Mouse (Mus musculus) WW6 (cell line): Measurements from ENCODE around the gene Lipc.

Source experiments
- DNase-seq: peaks from one replicate; pipeline ENCODE4 v3.0.0-alpha.2; 2013; ENCODE audit warnings: low read depth, low spot score

Lipc gene

DNA sequence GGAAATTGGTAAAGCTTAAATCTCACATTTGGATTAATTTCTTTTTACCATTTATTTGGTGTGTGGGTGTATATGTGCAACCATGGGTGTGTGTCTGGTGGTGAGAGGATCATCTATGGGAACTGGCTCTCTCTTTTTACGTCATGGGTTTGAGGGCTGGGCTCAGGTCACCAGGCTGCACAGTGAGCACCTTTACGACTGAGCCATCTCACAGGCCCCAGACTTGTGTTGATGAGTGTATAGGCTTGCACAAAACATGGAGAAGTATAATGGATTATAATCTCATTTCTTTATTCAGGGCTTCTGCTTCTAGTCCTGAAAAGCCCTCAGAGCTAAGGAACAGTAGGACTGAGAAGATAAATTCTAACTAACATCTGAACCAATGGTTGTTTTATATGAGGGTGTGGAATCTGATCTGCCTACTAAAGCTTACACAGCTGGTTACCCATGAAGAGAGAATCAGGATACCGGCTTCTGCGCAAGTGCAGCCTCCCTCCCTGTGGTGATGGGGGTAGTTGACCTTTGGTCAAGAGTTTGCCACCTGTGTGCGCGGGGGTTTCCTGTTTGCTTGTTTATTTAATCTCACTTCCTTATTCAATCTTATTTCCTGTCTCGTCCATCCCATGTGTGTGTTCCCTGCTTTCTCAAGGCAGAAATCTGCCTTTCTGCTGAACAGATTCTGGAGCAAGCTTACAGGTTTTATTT lies 122.1 kb downstream of the Lipc start:
- DNase-seq, result no peak

DNA sequence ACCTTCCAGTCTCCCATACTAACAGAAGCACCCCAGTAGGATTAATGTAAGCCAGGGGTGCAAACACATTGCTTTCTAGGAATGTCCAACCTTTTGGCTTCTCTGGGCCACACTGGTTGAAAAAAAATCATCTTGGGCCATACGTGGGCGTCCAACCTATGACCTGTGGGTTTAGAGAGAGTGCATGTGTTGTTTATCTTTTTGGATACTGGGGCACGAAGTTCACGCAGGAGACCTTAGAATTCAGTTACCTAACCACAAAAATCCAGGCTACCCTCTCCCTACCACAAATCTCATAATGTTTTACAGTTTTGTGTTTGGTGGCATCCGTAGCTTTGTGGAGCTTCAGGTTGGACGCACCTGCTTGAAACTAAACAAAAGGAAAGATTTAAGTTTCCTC lies 124.1 kb downstream of the Lipc start:
- DNase-seq, result no peak

- DNase-seq, result no peak
These were observed 127.9 kb downstream of the Lipc start for GRCm38 (mm10) chr9:70824103-70824502.

GRCm38 (mm10) chr9:70818739-70819138 lies 133.3 kb downstream of the Lipc start:
- DNase-seq, result no peak

DNA sequence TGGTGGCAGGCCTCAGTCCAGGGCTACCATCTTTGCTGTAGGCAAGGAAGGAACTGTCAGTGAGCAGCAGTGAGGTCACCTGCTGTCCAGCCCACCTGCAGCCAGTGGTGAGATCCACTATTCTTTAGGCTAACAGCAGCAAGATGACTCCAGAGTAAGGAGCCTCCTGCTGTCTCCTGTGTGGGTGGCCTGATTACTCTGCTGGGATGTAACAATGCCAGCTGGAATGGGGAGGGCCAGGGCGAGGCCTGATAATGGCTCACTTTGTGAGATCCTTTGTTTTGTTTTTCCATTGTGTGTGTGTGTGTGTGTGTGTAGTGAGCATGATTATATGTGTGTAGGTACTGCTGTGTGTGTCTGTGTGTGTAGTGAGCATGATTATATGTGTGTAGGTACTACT lies 134.6 kb downstream of the Lipc start:
- DNase-seq, result peak; percentile 22

DNA sequence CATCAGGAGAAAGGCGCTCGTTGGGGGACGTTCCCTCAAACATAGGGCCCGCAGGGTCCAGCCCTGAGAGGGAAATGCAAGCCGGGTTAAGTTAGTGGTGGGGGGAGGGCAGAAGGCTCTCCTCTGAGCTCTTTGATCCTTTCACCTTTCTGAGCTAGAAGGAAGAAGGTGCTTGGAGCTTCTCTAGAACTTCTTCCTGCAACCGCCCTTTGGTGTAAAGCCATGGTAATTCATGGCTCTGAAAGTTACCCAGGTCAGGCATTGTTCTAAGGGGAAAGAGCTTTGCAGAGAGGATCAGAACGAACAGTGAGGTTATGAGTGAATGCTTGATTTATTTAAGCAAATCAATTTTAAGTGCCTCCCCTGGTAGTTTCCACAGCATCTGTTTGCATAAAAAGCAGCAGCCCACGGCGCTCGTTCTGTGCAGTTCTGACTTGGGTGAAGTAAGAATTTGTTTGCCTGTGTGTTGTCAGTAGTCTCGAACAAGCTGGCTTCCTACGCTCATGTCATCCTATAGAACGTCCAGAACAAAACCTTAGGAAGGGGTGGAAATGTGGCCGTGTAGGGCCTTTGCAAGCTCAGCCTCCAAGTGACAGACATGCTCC lies 135.2 kb downstream of the Lipc start:
- no peak for DNase-seq

DNA sequence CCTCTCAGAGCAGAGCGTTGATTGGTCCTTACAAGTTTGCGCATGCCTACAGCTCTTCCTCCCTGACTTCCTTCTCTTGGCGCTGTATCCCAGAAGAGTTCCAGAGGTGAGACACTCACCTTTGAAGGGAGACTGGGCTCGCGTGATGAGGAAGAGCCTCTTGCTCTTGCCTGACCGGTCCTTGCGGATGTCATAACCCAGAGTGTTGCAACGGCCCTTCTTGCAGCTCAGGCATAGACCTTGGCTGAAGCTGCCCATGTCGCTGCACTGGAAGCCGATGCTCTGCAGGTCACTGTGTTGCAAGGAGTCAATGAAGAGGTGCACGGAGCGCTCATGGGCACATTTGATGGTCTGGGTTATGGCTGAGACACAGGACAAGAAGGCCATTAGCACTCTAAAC lies 139.5 kb downstream of the Lipc start:
- DNase-seq, result no peak

DNA sequence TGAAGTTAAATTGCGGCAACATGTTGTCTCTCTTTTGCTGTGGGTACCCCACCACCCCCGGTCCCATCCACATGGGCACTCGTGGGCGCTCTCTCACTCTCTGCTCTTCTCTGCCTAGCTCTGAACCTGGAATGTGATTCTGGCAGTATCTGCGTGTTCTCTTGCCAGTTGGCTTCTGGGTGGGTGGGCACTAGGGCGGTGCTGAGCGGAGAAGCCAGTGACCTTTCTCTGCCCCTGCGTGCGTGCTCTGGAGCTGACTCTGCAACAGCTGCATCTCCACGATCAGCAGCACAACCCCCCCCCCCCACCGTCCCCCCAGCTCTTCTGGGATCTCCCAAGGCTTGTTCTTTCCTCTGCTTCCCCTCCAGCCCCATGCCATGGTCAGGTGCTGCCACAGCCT lies 144.3 kb downstream of the Lipc start:
- no peak for DNase-seq

DNA sequence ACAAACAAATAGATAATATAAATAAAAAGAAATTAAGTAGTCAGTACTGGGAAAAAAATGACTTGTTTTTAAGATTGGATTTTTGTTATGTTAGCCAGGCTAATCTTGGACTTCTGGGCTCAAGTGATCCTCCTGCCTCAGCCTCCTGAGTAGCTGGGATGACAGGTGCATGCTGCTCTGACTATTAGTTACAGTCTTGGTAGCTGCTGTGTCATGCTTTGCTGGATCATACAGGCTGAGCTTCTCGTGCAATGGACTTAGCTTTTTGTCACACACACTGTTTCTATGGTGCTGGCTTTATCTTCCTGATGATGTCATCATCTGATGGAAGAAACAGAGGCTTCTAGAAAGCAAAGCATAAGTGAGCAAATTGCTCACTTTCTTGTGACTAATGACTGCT lies 146.0 kb downstream of the Lipc start:
- DNase-seq, result no peak

GRCm38 (mm10) chr9:70802816-70803215 lies 149.2 kb downstream of the Lipc start:
- no peak for DNase-seq

DNA sequence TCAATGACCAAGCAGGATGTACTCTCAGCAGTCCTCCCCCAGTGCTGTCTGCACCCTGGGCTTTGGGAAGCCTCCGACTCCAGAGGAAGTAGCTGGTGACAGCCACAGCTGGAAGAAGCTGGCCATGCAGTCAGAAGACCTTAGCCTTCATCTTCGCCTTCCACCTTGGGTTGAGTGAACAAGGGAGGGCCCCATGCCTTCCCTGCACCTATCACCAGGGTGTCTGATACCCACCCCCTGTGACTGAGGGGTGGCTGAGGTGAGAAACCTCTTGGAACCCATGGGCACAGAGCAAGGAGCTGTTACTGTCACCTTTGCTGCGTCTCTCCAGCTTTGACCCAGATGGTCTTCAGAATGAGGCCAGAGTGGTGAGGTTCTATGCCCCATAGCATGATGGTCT lies 150.3 kb downstream of the Lipc start:
- DNase-seq, result no peak

DNA sequence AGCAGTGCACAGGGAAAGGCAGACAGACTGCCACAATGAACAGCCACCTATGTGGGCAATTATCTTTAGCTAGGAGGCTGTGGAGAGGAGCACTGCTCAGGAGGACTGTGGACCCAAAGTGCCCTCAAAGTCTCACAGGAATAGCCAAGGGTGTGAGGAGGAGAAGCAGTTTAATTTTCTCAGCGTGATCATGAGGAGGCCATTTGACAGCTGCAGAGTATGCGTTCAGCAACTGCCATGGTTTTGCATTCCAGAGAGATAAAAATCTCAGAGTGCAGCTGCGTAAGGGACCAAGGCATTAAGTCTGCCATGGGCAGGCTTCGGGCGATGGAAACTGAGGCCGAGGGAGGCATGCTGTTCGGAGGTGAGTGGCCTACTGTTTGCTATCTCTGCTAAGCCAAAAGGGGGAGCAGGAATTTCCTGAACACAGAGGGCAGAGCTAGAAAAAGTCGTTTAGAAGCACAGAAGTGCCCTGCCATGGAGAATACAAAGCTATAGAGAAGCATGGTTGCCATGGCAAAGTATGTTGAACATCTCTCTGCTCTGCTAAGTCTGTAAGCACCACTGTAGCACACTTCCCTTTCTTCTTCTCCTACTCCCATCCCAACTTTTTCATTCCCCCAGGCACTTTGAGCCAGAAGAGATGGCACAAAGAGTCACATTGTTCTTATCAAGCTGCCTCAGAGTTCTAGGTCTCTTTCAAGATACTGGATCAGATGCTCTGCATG lies 151.3 kb downstream of the Lipc start:
- DNase-seq, result no peak

DNA sequence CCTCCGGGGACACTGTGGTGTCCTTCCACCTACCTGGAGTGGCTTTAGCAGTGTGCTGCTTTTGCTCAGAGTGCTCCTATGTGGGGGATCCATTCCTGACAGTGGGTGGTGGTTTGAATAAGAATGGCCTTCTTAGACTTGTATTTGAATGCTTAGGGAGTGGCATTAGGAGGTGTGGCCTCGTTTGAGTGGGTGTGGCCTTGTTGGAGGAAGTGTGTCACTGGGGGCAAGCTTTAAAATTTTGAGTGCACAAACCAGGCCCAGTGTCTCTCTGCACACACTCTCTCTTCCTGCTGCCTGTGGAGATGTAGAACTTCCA lies 156.6 kb downstream of the Lipc start:
- peak; percentile 50 for DNase-seq

DNA sequence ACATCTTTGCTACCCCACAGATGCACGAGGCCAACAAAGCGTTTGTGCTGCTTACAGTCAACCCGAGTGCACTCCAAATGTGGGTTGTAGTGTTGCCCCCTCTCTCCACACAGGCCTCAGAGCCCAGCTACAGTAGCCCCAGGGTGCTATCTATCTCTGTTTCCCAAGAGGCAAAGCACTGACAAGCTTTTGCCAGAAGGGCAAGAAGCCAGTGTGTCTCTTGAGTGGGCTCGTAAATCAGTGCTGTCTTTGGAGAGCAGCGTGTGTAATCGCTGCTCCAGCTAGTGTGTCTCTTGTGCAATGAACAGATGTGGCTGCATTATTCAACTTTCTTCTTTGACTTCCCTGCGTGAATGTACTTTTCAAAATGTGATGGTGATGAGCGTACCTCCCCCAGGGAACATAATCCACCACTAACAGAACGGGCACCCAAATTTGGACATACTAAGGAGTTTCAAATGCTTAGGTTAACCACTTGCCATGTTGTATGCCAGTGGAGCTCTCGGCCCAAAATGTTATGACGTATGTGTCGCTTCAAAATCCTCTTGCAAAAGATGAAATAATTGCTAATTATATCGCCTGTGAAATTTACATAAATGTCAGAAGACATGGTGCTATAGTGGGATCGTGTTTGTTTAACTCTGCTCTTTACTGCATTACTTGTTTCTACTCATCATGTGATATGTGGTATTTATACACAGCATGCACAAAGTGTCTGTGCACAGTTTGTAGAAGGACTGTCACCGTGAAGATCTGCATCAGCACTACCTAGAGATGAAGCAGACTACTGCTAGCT lies 157.2 kb downstream of the Lipc start:
- no peak for DNase-seq

DNA sequence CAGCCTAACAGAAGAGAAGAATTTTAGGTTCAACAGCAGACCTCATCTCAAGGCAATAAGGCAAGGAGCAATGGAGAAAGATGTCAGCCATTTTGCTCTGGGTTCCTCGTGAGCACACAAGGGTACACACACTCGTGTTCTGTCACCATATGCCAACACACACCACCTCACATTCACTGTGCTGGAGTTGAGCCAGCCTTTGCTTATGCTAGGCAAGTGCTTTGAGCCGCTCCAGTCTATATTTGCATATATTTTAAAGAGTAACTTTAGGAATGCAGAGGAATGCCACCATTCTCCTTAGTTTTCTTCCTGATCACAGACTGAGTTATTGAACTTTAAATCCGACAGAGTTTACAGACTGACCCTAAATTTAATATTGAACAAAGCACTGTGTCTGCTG lies 161.4 kb downstream of the Lipc start:
- no peak for DNase-seq

DNA sequence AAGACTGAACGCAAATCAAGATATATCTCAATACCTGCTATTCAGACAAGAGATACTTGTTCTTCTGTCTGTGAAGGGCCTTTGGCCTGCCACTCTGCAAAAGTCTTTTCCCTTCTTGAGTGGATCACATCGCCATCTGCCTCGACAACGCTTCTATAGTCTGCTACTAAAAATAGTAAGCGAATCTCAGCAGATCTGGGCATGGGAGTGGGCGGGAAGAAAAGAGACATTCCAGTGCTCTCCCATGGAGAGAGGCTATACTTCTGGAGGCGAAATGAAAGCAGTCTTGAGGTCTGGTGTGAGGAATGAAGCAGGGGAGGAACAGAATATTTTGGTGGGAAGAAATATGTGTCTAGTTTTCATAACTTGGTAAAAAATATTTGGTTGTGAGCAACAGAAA lies 163.3 kb downstream of the Lipc start:
- DNase-seq, result no peak

- DNase-seq, result no peak
These were observed 169.8 kb downstream of the Lipc start for GRCm38 (mm10) chr9:70782191-70782590.

DNA sequence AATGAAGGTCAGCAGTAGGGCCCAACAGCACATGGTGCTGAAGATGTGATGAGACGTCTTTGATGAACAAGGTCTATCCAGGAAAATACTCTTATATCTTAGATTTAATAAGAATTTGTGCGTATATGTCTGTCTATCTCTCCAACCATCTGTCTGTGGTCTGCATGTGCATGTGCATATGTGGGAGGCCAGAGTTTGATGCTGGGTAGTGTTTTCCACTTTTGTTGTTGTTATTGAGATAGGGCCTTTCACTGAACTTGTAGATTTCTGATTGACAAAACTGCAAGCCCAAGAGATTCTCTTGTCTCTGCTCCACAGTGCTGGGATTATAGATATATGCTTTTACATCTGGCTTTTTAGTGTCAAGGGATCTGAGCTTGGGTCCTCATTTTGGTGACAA lies 176.5 kb downstream of the Lipc start:
- no peak for DNase-seq

DNA sequence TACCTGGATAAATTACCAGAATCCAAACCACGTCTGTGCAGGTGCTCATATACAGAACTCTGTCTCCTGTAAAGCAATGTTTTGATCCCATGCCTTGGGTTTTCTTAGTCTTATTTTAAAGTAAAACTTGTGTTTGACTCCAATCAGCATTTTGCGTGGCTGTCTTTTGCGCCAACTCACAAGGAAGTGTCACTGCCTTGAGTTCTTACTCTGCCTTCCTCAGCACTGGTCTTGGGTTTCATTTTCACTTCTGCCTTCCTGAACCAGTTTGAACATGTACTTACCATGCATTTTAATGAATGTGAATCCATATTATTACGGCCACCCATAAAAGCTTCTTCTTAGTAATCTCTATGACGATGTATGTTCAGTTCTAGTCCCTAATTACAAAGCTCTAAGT lies 191.1 kb downstream of the Lipc start:
- DNase-seq, result no peak

DNA sequence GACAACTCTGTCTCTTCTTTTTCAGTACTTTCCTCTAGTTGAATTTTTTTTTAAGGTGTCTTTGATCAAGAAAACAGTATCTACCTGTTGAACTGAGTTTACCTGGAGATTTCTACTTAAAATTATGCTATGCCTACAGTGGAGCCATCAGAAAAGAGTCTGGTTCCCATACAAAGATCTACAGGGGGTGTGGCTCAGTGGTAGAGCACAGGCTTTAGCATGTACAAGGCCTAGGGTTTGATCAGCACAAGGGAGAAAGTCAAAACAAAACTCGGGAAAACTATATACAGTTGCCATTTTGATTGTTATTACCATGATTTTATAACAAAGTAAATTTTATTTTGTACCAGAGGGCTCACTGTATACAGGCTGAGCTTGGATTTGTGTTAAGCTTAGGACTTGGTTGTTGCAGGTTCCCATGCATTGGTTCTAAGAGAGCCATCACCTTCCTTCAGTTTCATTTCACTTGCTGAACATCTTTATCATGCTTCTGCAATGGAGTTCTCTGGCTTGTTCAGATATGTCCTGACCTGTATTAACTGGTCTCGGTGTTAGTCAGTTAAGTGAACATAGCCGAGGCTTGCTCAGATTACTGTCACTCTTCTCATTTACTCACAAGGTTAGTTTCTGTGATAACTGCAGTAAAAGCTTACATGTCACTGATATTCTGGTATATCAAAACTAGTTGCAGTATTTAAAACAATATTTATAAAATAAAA lies 200.4 kb downstream of the Lipc start:
- no peak for DNase-seq
